Mouse (Mus musculus) bone marrow macrophage, adult 2 months (primary cell): ENCODE data around the gene Gm5105.

Experiments
- CTCF ChIP-seq: IDR thresholded peaks from 2 replicates; pipeline ENCODE4 v1.5.1; 2012; ENCODE audit warnings: low read depth, mild to moderate bottlenecking, low read length, moderate library complexity
- POLR2A ChIP-seq: IDR thresholded peaks from 2 replicates; pipeline ENCODE4 v1.6.1; 2012; ENCODE audit warnings: mild to moderate bottlenecking, low read depth, low read length, borderline replicate concordance

GRCm38 (mm10) chr3:138110910-138111782, 44.0 kb upstream of the Gm5105 start:
- TF ChIP-seq CTCF (no peak), POLR2A (no peak)
